Mouse (Mus musculus) liver, adult 2 months (tissue): ENCODE measurements around the gene Rftn2. TPM values are rescaled to one million over a fixed set of nuclear protein-coding genes. Genes with fewer than 3 reads are reported as not detected.

ENCODE experiments used
- DNase-seq: peaks from one replicate; pipeline ENCODE4 v3.0.0-alpha.2; 2011; ENCODE audit warnings: low read depth, low spot score; ENCODE audit errors: extremely low read depth
- H3K27ac ChIP-seq: fragments of 200-500 bp; replicated peaks from 2 replicates; pipeline ENCODE4 v1.5.1; 2012; ENCODE audit warnings: low read depth, mild to moderate bottlenecking, control low read depth, inconsistent platforms, low read length; ENCODE audit not compliant: insufficient read depth
- H3K27me3 ChIP-seq: fragments of 200-500 bp; 2 replicates; pipeline ENCODE4 v1.6.1; 2012; ENCODE audit warnings: mild to moderate bottlenecking, moderate library complexity, low read length, inconsistent platforms; ENCODE audit not compliant: control insufficient read depth, insufficient read depth
- H3K36me3 ChIP-seq: fragments of 200-500 bp; 2 replicates; pipeline ENCODE4 v1.6.1; 2012; ENCODE audit warnings: low read length, inconsistent platforms; ENCODE audit not compliant: control insufficient read depth, insufficient read depth
- H3K4me1 ChIP-seq: fragments of 200-500 bp; 2 replicates; pipeline ENCODE4 v1.6.1; 2011; ENCODE audit warnings: low read length; ENCODE audit not compliant: control insufficient read depth, insufficient read depth
- H3K4me3 ChIP-seq: fragments of 200-500 bp; 2 replicates; pipeline ENCODE4 v1.5.1; 2011; ENCODE audit warnings: low read depth, mild to moderate bottlenecking, control low read depth, low read length, moderate library complexity; ENCODE audit not compliant: insufficient read depth
- H3K79me2 ChIP-seq: fragments of 200-500 bp; 2 replicates; pipeline ENCODE4 v1.6.1; 2012; ENCODE audit warnings: inconsistent platforms, mild to moderate bottlenecking, low read length, moderate library complexity; ENCODE audit not compliant: control insufficient read depth, insufficient read depth
- H3K9ac ChIP-seq: fragments of 200-500 bp; 2 replicates; pipeline ENCODE4 v1.6.1; 2012; ENCODE audit warnings: low read depth, mild to moderate bottlenecking, control low read depth, inconsistent platforms, low read length
- CTCF ChIP-seq: fragments of 200-500 bp; IDR thresholded peaks from 2 replicates; pipeline ENCODE4 v1.5.1; 2011; ENCODE audit warnings: low read depth, low read length, control low read depth
- POLR2A ChIP-seq: fragments of 200-500 bp; IDR thresholded peaks from 2 replicates; pipeline ENCODE4 v1.6.1; 2011; ENCODE audit warnings: low read length, control low read depth; ENCODE audit not compliant: insufficient read depth; ENCODE audit errors: extremely low read depth
- WGBS: fragments of 180-500 bp; shearing (Covaris S2); methylation state at CpG from one replicate; pipeline ENCODE4 v1.1.7; 2018; 5-methylcytosine and 5-hydroxymethylcytosine counted together
- polyA plus RNA-seq: library from polyadenylated mRNA; depleted of rRNA; stranded (reverse); fragments of >200 nt; gene quantifications from 2 replicates; pipeline ENCODE4 v1.2.3, GENCODE M21; 2012
- total RNA-seq: library from RNA; depleted of rRNA; stranded (reverse); fragments of >200 nt; gene quantifications from 2 replicates; pipeline ENCODE4 v1.2.3, GENCODE M21; 2014

Rftn2 gene
- total and polyA plus RNA-seq, 2 experiments: 0.29 to 0.37 TPM

DNA sequence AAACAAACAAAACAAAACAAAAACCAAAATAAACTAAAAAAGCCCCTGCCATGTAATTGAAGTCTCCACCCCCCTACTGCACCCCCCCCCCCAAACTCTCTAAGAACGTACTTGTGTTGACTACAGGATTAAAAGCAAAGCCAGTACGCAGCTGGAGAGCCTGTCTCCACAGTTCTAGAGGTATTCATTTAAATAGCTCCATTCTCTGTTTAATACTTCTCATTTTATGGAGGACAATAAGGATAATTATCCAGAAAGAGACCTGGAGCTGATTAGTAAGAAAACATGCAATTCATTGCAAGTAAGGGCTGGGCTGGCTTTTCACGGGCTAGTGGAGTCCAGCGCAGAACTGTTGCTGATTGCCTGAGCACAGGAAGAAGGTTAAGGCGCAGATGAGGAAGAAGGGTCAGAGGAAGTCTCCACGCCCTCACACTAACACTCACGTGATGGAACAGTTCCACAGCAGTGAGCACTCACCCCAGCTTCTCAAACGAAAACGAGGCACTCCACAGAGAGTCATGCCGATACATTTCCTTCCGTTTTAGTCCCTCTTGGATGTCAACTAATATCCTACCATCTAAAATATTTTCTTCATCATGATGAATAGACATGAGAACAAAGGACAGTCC is 11.3 kb downstream of the Rftn2 start:
- no peak for TF ChIP-seq CTCF
- TF ChIP-seq POLR2A: no peak
- no peak overlapping the region for H3K4me3 ChIP-seq
- peak; percentile 36 for DNase-seq
- WGBS: 68% methylated on average over 11 of the region's 11 CpGs
- no peak overlapping the region for H3K27ac ChIP-seq
- no peaks in the 10 kb centered on the region for H3K36me3 ChIP-seq
- no peaks in the 10 kb centered on the region for H3K79me2 ChIP-seq
- no peak overlapping the region for H3K9ac ChIP-seq
- no peaks in the 10 kb centered on the region for H3K27me3 ChIP-seq
- H3K4me1 ChIP-seq: no peaks in the 10 kb centered on the region

DNA sequence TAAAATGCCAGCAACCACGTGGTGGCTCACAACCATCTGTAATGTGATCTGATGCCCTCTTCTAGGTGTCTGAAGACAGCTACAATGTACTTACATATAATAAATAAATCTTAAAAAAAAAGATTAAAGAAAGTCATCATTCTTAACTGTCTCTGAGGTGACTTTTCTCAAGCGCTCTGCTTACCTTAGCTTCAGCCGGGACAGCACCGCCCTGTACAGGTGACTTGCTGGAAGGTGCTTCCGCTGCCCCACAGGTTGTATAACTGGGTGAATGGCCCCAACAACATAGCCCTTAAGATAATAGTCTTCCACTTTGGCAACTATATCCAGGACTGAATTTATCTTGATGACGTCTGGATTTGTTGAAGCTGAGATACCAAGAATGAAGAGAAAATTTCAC is 12.6 kb downstream of the Rftn2 start:
- 84% methylated on average over 6 of the region's 6 CpGs for WGBS
- H3K36me3 ChIP-seq: no peaks in the 10 kb centered on the region
- DNase-seq: no peak
- no peak overlapping the region for H3K4me3 ChIP-seq
- TF ChIP-seq CTCF (no peak), POLR2A (no peak)
- H3K27ac ChIP-seq: no peak overlapping the region
- H3K9ac ChIP-seq: no peak overlapping the region
- no peaks in the 10 kb centered on the region for H3K4me1 ChIP-seq
- H3K79me2 ChIP-seq: no peaks in the 10 kb centered on the region
- no peaks in the 10 kb centered on the region for H3K27me3 ChIP-seq

DNA sequence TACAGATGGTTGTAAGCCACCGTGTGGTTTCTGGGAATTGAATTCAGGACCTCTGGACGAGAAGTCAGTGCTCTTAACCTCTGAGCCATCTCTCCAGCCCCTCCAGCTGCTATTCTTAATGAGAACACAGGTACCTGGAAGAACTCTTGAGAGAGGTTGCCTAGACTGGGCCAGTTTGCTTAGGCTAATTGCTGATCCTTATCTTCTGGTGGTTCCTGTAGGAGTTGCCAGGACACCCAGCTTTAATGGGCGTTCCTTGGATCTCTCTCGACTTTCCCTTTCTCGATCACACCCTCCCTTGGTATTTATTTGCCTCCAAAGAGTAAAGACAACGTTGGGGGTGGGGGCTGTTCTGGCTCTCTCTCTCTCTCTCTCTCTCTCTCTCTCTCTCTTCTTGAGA is 13.1 kb downstream of the Rftn2 start:
- Histone ChIP-seq H3K36me3 (no peaks in the 10 kb centered on the region), H3K27me3 (no peaks in the 10 kb centered on the region), H3K9ac (no peak overlapping the region), H3K4me3 (no peak overlapping the region), H3K79me2 (no peaks in the 10 kb centered on the region), H3K27ac (no peak overlapping the region), H3K4me1 (no peaks in the 10 kb centered on the region)
- WGBS: 29% methylated on average over 6 of the region's 6 CpGs
- DNase-seq: no peak
- TF ChIP-seq CTCF (no peak), POLR2A (no peak)

DNA sequence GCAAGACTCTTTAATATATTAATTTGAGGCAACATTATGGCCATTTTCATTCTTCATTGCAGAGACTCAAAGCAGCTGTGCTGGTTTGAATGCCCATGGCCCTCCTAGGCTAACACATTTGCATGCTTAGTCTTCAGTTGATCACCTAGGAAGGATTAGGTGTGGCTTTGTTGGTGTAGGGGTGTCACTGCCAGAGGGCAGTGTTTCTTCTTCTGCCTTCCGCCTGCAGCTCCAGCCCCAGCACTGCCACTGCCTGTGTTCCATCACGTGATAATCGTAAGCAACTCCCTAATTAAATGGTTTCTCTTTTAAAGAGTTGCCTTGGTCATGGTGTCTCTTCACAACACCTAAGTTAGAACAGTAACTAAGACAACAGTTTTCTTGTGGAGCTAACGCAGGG is 13.8 kb downstream of the Rftn2 start:
- H3K4me1 ChIP-seq: no peaks in the 10 kb centered on the region
- DNase-seq: no peak
- no peak overlapping the region for H3K4me3 ChIP-seq
- no peak overlapping the region for H3K9ac ChIP-seq
- no peaks in the 10 kb centered on the region for H3K36me3 ChIP-seq
- 87% methylated on average over 4 of the region's 4 CpGs for WGBS
- H3K27ac ChIP-seq: no peak overlapping the region
- H3K27me3 ChIP-seq: no peaks in the 10 kb centered on the region
- no peaks in the 10 kb centered on the region for H3K79me2 ChIP-seq
- no peak for TF ChIP-seq CTCF
- no peak for TF ChIP-seq POLR2A

DNA sequence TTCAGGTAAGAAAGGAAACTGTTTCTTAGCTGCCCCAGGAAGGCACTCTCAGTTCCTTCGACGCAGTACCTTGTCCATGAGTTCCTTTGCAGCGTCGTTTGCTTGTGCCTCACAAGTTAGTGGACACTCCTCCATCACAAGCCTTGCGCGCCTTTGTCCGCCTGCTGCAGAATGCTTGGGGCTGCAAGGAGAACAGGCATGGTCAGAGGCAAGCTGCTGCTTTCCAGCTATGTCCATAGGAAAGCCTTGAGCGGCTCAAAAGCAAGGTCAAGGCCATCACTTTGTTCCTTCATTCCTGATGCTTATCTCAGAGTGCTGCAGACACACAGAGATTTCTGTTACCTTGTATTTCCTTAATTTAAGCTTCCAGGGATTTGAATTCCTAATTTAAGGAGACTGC is 15.5 kb downstream of the Rftn2 start:
- no peak for DNase-seq
- WGBS: 92% methylated on average over 8 of the region's 8 CpGs

DNA sequence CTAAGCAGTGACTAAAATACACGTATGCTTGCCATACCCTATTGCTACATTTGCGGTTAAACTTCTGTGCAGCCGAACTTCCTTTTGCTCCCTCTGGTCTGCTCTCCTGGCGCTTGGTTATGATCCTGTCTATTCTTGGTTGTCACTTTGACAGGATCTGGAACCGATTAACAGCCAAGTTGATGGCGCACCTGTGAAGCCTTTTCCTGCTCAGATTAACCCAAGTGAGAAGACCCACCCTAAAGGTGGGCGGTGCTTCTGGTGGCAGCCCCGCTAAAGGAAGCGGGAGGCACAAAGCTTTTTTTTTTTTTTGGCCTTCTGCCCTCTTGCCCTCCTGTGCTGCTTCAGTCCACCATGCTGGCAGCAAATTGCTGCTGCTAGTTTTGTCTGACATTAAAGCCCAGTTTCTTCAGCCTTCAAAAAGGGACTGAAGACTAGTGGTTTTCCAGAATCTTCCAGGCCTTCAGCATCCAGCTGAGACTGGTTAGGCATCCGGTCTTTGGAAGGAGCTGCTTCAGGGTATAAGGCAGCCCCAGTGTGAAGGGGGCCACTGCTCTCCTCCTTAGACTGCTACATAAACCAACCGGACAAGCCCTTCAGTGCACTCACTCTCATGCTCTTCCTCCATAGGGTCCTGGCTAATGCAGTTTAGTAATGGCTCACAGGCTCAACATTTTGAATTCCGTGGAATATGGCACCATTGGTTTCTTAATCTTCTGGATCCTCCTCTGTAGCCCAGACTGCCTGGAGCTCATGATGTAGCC is 16.2 kb downstream of the Rftn2 start:
- Histone ChIP-seq H3K36me3 (no peaks in the 10 kb centered on the region), H3K9ac (no peak overlapping the region), H3K4me1 (no peaks in the 10 kb centered on the region), H3K27me3 (no peaks in the 10 kb centered on the region), H3K79me2 (no peaks in the 10 kb centered on the region), H3K27ac (no peak overlapping the region), H3K4me3 (no peak overlapping the region)
- WGBS: 66% methylated on average over 12 of the region's 12 CpGs
- TF ChIP-seq CTCF: no peak
- no peak for TF ChIP-seq POLR2A
- DNase-seq: no peak

More for the DNA sequence above, 15.5 kb downstream of the Rftn2 start:
- no peak overlapping the region for H3K4me3 ChIP-seq
- no peaks in the 10 kb centered on the region for H3K4me1 ChIP-seq
- no peak overlapping the region for H3K9ac ChIP-seq
- H3K27me3 ChIP-seq: no peaks in the 10 kb centered on the region
- no peaks in the 10 kb centered on the region for H3K79me2 ChIP-seq
- no peak overlapping the region for H3K27ac ChIP-seq
- no peaks in the 10 kb centered on the region for H3K36me3 ChIP-seq
- TF ChIP-seq CTCF (no peak), POLR2A (no peak)
